Mouse (Mus musculus) heart, adult 2 months (tissue): ENCODE data around the gene Fgf3. TPM values are rescaled to one million over a fixed set of nuclear protein-coding genes. Genes with fewer than 3 reads are reported as not detected.
A peak's percentile ranks its signal among the peaks of the same experiment; 100 is the strongest.
"Not testable (repeated sequence)": the region's sequence is repeated elsewhere in the genome, so short reads cannot be mapped to it uniquely, and the experiment has no call there.

ENCODE experiments used
- DNase-seq, 2 experiments: peaks; one replicate each; pipeline ENCODE4 v3.0.0; 2021
- H3K27ac ChIP-seq: fragments of 200-600 bp; 2 replicates; pipeline ENCODE4 v1.8.1; 2022
- H3K27me3 ChIP-seq: fragments of 200-500 bp; 2 replicates; pipeline ENCODE4 v1.6.1; 2012; ENCODE audit warnings: mild to moderate bottlenecking, low read length, inconsistent platforms, mixed read lengths; ENCODE audit not compliant: control insufficient read depth, insufficient read depth
- H3K36me3 ChIP-seq: fragments of 200-500 bp; 2 replicates; pipeline ENCODE4 v1.6.1; 2012; ENCODE audit warnings: low read length, inconsistent platforms; ENCODE audit not compliant: control insufficient read depth, insufficient read depth
- H3K4me1 ChIP-seq: fragments of 200-500 bp; 2 replicates; pipeline ENCODE4 v1.6.1; 2011; ENCODE audit warnings: low read length; ENCODE audit not compliant: control insufficient read depth, insufficient read depth
- H3K4me3 ChIP-seq: fragments of 200-600 bp; 2 replicates; pipeline ENCODE4 v1.8.1; 2022
- H3K79me2 ChIP-seq: fragments of 200-500 bp; replicated peaks from 2 replicates; pipeline ENCODE4 v1.6.1; 2012; ENCODE audit warnings: mild to moderate bottlenecking, inconsistent platforms, low read length, moderate library complexity, mixed read lengths; ENCODE audit not compliant: control insufficient read depth, insufficient read depth
- H3K9ac ChIP-seq: fragments of 200-500 bp; 2 replicates; pipeline ENCODE4 v1.6.1; 2012; ENCODE audit warnings: low read depth, mild to moderate bottlenecking, control low read depth, inconsistent platforms, low read length, mixed read lengths
- CTCF ChIP-seq: fragments of 200-600 bp; IDR thresholded peaks from 2 replicates; pipeline ENCODE4 v1.8.1; 2022; ENCODE audit warnings: antibody characterized with exemption, mild to moderate bottlenecking, moderate library complexity
- EP300 ChIP-seq: fragments of 200-500 bp; IDR thresholded peaks from 2 replicates; pipeline ENCODE4 v1.6.1; 2011; ENCODE audit warnings: low read depth, low read length, control low read depth; ENCODE audit not compliant: insufficient read depth
- POLR2A ChIP-seq: fragments of 200-500 bp; IDR thresholded peaks from 2 replicates; pipeline ENCODE4 v1.6.1; 2011; ENCODE audit warnings: mild to moderate bottlenecking, low read depth, low read length, control low read depth; ENCODE audit not compliant: insufficient read depth
- WGBS: fragments of 180-500 bp; shearing (Covaris S2); methylation state at CpG from one replicate; pipeline ENCODE4 v1.1.7; 2018; 5-methylcytosine and 5-hydroxymethylcytosine counted together
- intact Hi-C: fragments of 180-260 bp; cut with DNase I; formaldehyde crosslinking; loops from one replicate; pipeline ENCODE4 v1.15.1; 2025
- polyA plus RNA-seq: library from polyadenylated mRNA; depleted of rRNA; stranded (reverse); fragments of >200 nt; gene quantifications from 2 replicates; pipeline ENCODE4 v1.2.3, GENCODE M21; 2012; rRNA removed
- total RNA-seq, 2 experiments: library from RNA; stranded (reverse); gene quantifications; 2 replicates each; pipeline ENCODE4 v1.2.3; 2021

Gene Fgf3
- total and polyA plus RNA-seq, 3 experiments, result not detected

- no peaks in the 10 kb centered on the region for H3K79me2 ChIP-seq
- H3K36me3 ChIP-seq, result no peaks in the 10 kb centered on the region
- intact Hi-C loops, result no loop called here
- no peak overlapping the region for H3K4me3 ChIP-seq
- H3K4me1 ChIP-seq, result no peaks in the 10 kb centered on the region
- TF ChIP-seq POLR2A (no peak), CTCF (no peak), EP300 (no peak)
- 13% methylated on average over 18 of the region's 18 CpGs for WGBS
- H3K27me3 ChIP-seq, result no peaks in the 10 kb centered on the region
- DNase-seq, result no peak
- no peak overlapping the region for H3K9ac ChIP-seq
- H3K27ac ChIP-seq, result no peak overlapping the region
Observed at GRCm38 (mm10) chr7:144888564-144889299, 50.8 kb downstream of the Fgf3 start.

- H3K9ac ChIP-seq, H3K4me1 ChIP-seq, H3K36me3 ChIP-seq, H3K27ac ChIP-seq, H3K4me3 ChIP-seq, H3K27me3 ChIP-seq, DNase-seq, H3K79me2 ChIP-seq: not testable (repeated sequence)
- WGBS, result 91% methylated on average over 1 of the region's 1 CpGs
- TF ChIP-seq CTCF, result 0 out of 2 replicates have a peak, but pooled peaks have one; percentile 11
- intact Hi-C loops, result loop anchor here (5.0 kb wide), 1 partner anchor 108 kb away; no protein-coding TSS in a partner anchor
Observed at GRCm38 (mm10) chr7:144890661-144891060, 52.8 kb downstream of the Fgf3 start.

- no peak for TF ChIP-seq CTCF
- TF ChIP-seq EP300, result no peak
- no peak for TF ChIP-seq POLR2A
- WGBS, result 73% methylated on average over 2 of the region's 2 CpGs
- no peak overlapping the region for H3K9ac ChIP-seq
- H3K4me3 ChIP-seq, result no peak overlapping the region
- intact Hi-C loops, result loop anchor here (5.0 kb wide), 1 partner anchor 110 kb away; no protein-coding TSS in a partner anchor
- no peak for DNase-seq
- H3K27ac ChIP-seq, result no peak overlapping the region
- H3K27me3 ChIP-seq, result 0 out of 2 replicates have a peak, but pooled peaks cover 5% of the 10 kb centered on the region
- no peaks in the 10 kb centered on the region for H3K36me3 ChIP-seq
- no peaks in the 10 kb centered on the region for H3K79me2 ChIP-seq
- H3K4me1 ChIP-seq, result no peaks in the 10 kb centered on the region
Observed at GRCm38 (mm10) chr7:144891863-144892262, 54.0 kb downstream of the Fgf3 start.

GRCm38 (mm10) chr7:144892322-144892721, 54.4 kb downstream of the Fgf3 start:
- DNase-seq, result no peak
- TF ChIP-seq EP300 (no peak), CTCF (no peak), POLR2A (no peak)
- Histone ChIP-seq H3K79me2 (no peaks in the 10 kb centered on the region), H3K27me3 (0 out of 2 replicates have a peak, but pooled peaks cover 7% of the 10 kb centered on the region), H3K36me3 (no peaks in the 10 kb centered on the region), H3K4me1 (no peaks in the 10 kb centered on the region), H3K9ac (no peak overlapping the region), H3K27ac (no peak overlapping the region), H3K4me3 (no peak overlapping the region)
- intact Hi-C loops, result loop anchor here (5.0 kb wide), 1 partner anchor 110 kb away; no protein-coding TSS in a partner anchor
- WGBS, result 58% methylated on average over 6 of the region's 6 CpGs

Other genes with a start within 250 kb of the Fgf3 start
- 10 to 100 TPM; 11.1 to 11.7 TPM for gene Ano1, start 86.1 kb upstream of the Fgf3 start, total RNA-seq
- gene Ano1, start 86.1 kb upstream of the Fgf3 start, polyA plus RNA-seq, result 11.7 and 12.5 TPM in 2 replicates
- gene Fgf4, start 9.3 kb downstream of the Fgf3 start, total RNA-seq, result not detected
- gene Fgf4, start 9.3 kb downstream of the Fgf3 start, polyA plus RNA-seq, result not detected in 2 replicates
- not detected for gene Fgf15, start 58.4 kb downstream of the Fgf3 start, total RNA-seq
- gene Fgf15, start 58.4 kb downstream of the Fgf3 start, polyA plus RNA-seq, result not detected in 2 replicates
- gene LTO1, start 77.0 kb downstream of the Fgf3 start, total RNA-seq, result 10 to 100 TPM; 12.5 to 13.1 TPM
- gene LTO1, start 77.0 kb downstream of the Fgf3 start, polyA plus RNA-seq, result 12.1 and 15.7 TPM in 2 replicates
- gene Ccnd1, start 101.8 kb downstream of the Fgf3 start, total RNA-seq, result 10 to 100 TPM; 28.3 to 43.6 TPM
- 27.3 and 31.4 TPM in 2 replicates for gene Ccnd1, start 101.8 kb downstream of the Fgf3 start, polyA plus RNA-seq